Mouse (Mus musculus): ENCODE data around the gene Tmem255a. TPM values are rescaled to one million over a fixed set of nuclear protein-coding genes. Genes with fewer than 3 reads are reported as not detected.

Tmem255a gene
- polyA plus RNA-seq (2012; ENCODE audit: insufficient read depth, insufficient read length, low replicate concordance, missing spikeins) = not detected in 2 replicates

- H3K27ac ChIP-seq (ENCODE audit: insufficient read depth, low read depth, low read length) = peak within 1 kb of the TSS; percentile 69
- TF ChIP-seq CTCF (IDR thresholded peaks at IDR 0.05; ENCODE audit: insufficient read depth, low read depth, low read length) (no peak), POLR2A (IDR thresholded peaks at IDR 0.05; ENCODE audit: insufficient read depth, low read depth, low read length) (no peak)
- H3K4me1 ChIP-seq (ENCODE audit: control insufficient read depth, insufficient read depth, low read length) = peaks cover 9% of the 10 kb centered on the region
- peak within 1 kb of the TSS; percentile 55 for H3K4me3 ChIP-seq (ENCODE audit: insufficient read depth, low read depth, low read length)
- WGBS = 19% methylated on average over 24 of the region's 27 CpGs
Measured at GRCm38 (mm10) chrX:38251851-38252571, at the start of gene Tmem255a. Tmem255a (minus strand) TSS chrX:38252439.

GRCm38 (mm10) chrX:38259610-38260009, 7.4 kb upstream of the Tmem255a start:
- Histone ChIP-seq H3K4me1 (ENCODE audit: control insufficient read depth, insufficient read depth, low read length) (no peaks in the 10 kb centered on the region), H3K4me3 (ENCODE audit: insufficient read depth, low read depth, low read length) (no peak overlapping the region), H3K27ac (ENCODE audit: insufficient read depth, low read depth, low read length) (no peak overlapping the region)
- 28% methylated on average over 2 of the region's 2 CpGs for WGBS
- TF ChIP-seq CTCF (IDR thresholded peaks at IDR 0.05; ENCODE audit: insufficient read depth, low read depth, low read length) (no peak), POLR2A (IDR thresholded peaks at IDR 0.05; ENCODE audit: insufficient read depth, low read depth, low read length) (no peak)

- Histone ChIP-seq H3K4me3 (ENCODE audit: insufficient read depth, low read depth, low read length) (peak overlapping the region; percentile 43), H3K27ac (ENCODE audit: insufficient read depth, low read depth, low read length) (peak overlapping the region; percentile 70; the same call in 1 of the 2 replicates), H3K4me1 (ENCODE audit: control insufficient read depth, insufficient read depth, low read length) (peaks cover 12% of the 10 kb centered on the region)
- WGBS = 15% methylated on average over 18 of the region's 18 CpGs
- TF ChIP-seq CTCF (IDR thresholded peaks at IDR 0.05; ENCODE audit: insufficient read depth, low read depth, low read length) = no peak
- TF ChIP-seq POLR2A (IDR thresholded peaks at IDR 0.05; ENCODE audit: insufficient read depth, low read depth, low read length) = no peak
Measured at GRCm38 (mm10) chrX:38250352-38250950, 1.8 kb downstream of the Tmem255a start.

GRCm38 (mm10) chrX:38249640-38250351, 2.4 kb downstream of the Tmem255a start:
- Histone ChIP-seq H3K4me1 (ENCODE audit: control insufficient read depth, insufficient read depth, low read length) (peaks cover 12% of the 10 kb centered on the region), H3K27ac (ENCODE audit: insufficient read depth, low read depth, low read length) (peak overlapping the region; percentile 70; the same call in 1 of the 2 replicates), H3K4me3 (ENCODE audit: insufficient read depth, low read depth, low read length) (peak overlapping the region; percentile 43; the same call in 1 of the 2 replicates)
- TF ChIP-seq POLR2A (IDR thresholded peaks at IDR 0.05; ENCODE audit: insufficient read depth, low read depth, low read length) (no peak), CTCF (IDR thresholded peaks at IDR 0.05; ENCODE audit: insufficient read depth, low read depth, low read length) (peak; percentile 41; the same call in 1 of the 2 replicates)
- 21% methylated on average over 16 of the region's 16 CpGs for WGBS

- TF ChIP-seq CTCF (IDR thresholded peaks at IDR 0.05; ENCODE audit: insufficient read depth, low read depth, low read length) (no peak), POLR2A (IDR thresholded peaks at IDR 0.05; ENCODE audit: insufficient read depth, low read depth, low read length) (no peak)
- no peak overlapping the region for H3K27ac ChIP-seq (ENCODE audit: insufficient read depth, low read depth, low read length)
- H3K4me1 ChIP-seq (ENCODE audit: control insufficient read depth, insufficient read depth, low read length) = peaks cover 12% of the 10 kb centered on the region
- H3K4me3 ChIP-seq (ENCODE audit: insufficient read depth, low read depth, low read length) = no peak overlapping the region
- 57% methylated on average over 5 of the region's 5 CpGs for WGBS
Measured at GRCm38 (mm10) chrX:38247601-38248000, 4.6 kb downstream of the Tmem255a start.

- Histone ChIP-seq H3K27ac (ENCODE audit: insufficient read depth, low read depth, low read length) (no peak overlapping the region), H3K4me1 (ENCODE audit: control insufficient read depth, insufficient read depth, low read length) (peaks cover 12% of the 10 kb centered on the region), H3K4me3 (ENCODE audit: insufficient read depth, low read depth, low read length) (no peak overlapping the region)
- TF ChIP-seq POLR2A (IDR thresholded peaks at IDR 0.05; ENCODE audit: insufficient read depth, low read depth, low read length) (no peak), CTCF (IDR thresholded peaks at IDR 0.05; ENCODE audit: insufficient read depth, low read depth, low read length) (no peak)
- 41% methylated on average over 6 of the region's 6 CpGs for WGBS
Measured at GRCm38 (mm10) chrX:38247108-38247507, 5.1 kb downstream of the Tmem255a start.

GRCm38 (mm10) chrX:38237731-38238130, 14.5 kb downstream of the Tmem255a start:
- Histone ChIP-seq H3K27ac (ENCODE audit: insufficient read depth, low read depth, low read length) (no peak overlapping the region), H3K4me3 (ENCODE audit: insufficient read depth, low read depth, low read length) (no peak overlapping the region), H3K4me1 (ENCODE audit: control insufficient read depth, insufficient read depth, low read length) (no peaks in the 10 kb centered on the region)
- no peak for TF ChIP-seq CTCF (IDR thresholded peaks at IDR 0.05; ENCODE audit: insufficient read depth, low read depth, low read length)
- no peak for TF ChIP-seq POLR2A (IDR thresholded peaks at IDR 0.05; ENCODE audit: insufficient read depth, low read depth, low read length)
- WGBS = 44% methylated on average over 2 of the region's 2 CpGs

GRCm38 (mm10) chrX:38229888-38230287, 22.4 kb downstream of the Tmem255a start:
- WGBS = 71% methylated on average over 1 of the region's 1 CpGs

More at GRCm38 (mm10) chrX:38229888-38230287, 22.4 kb downstream of the Tmem255a start:
- Histone ChIP-seq H3K4me3 (ENCODE audit: insufficient read depth, low read depth, low read length) (no peak overlapping the region), H3K4me1 (ENCODE audit: control insufficient read depth, insufficient read depth, low read length) (no peaks in the 10 kb centered on the region), H3K27ac (ENCODE audit: insufficient read depth, low read depth, low read length) (no peak overlapping the region)
- TF ChIP-seq CTCF (IDR thresholded peaks at IDR 0.05; ENCODE audit: insufficient read depth, low read depth, low read length) = no peak
- no peak for TF ChIP-seq POLR2A (IDR thresholded peaks at IDR 0.05; ENCODE audit: insufficient read depth, low read depth, low read length)

All from olfactory bulb, adult 2 months (tissue).